Mouse (Mus musculus): ENCODE results near the gene Ppfia2. TPM values are rescaled to one million over a fixed set of nuclear protein-coding genes. Genes with fewer than 3 reads are reported as not detected.

The Ppfia2 gene
- under 1 TPM; 0.07 to 0.24 TPM for total RNA-seq (2021)
- long read RNA-seq, experiment 1 = 0 reads
- long read RNA-seq, experiment 2 = 0 reads

- DNase-seq (ENCODE audit: low spot score) = peak; percentile 1
Measured at GRCm38 (mm10) chr10:106469855-106470532, at the start of gene Ppfia2. Gene Ppfia2 (plus strand): TSS chr10:106470339.

- peak; percentile 1 for DNase-seq (ENCODE audit: low spot score)
Measured at GRCm38 (mm10) chr10:106468956-106469721, 1.0 kb upstream of the Ppfia2 start.

- no peak for DNase-seq (ENCODE audit: low spot score)
Measured at GRCm38 (mm10) chr10:106470533-106471205, 530 bp downstream of the Ppfia2 start.

- no peak for DNase-seq (ENCODE audit: low spot score)
Measured at GRCm38 (mm10) chr10:106509281-106510165, 39.4 kb downstream of the Ppfia2 start.

- no peak for DNase-seq (ENCODE audit: low spot score)
Measured at GRCm38 (mm10) chr10:106566036-106566435, 95.9 kb downstream of the Ppfia2 start.

- no peak for DNase-seq (ENCODE audit: low spot score)
Measured at GRCm38 (mm10) chr10:106585026-106585425, 114.9 kb downstream of the Ppfia2 start.

- DNase-seq (ENCODE audit: low spot score) = no peak
Measured at GRCm38 (mm10) chr10:106585476-106586080, 115.4 kb downstream of the Ppfia2 start.

GRCm38 (mm10) chr10:106587817-106588216, 117.7 kb downstream of the Ppfia2 start:
- no peak for DNase-seq (ENCODE audit: low spot score)

GRCm38 (mm10) chr10:106590944-106591343, 120.8 kb downstream of the Ppfia2 start:
- no peak for DNase-seq (ENCODE audit: low spot score)

- no peak for DNase-seq (ENCODE audit: low spot score)
Measured at GRCm38 (mm10) chr10:106596976-106597375, 126.8 kb downstream of the Ppfia2 start.

- DNase-seq (ENCODE audit: low spot score) = no peak
Measured at GRCm38 (mm10) chr10:106603319-106603898, 133.3 kb downstream of the Ppfia2 start.

GRCm38 (mm10) chr10:106609177-106609981, 139.2 kb downstream of the Ppfia2 start:
- no peak for DNase-seq (ENCODE audit: low spot score)

GRCm38 (mm10) chr10:106610222-106610621, 140.1 kb downstream of the Ppfia2 start:
- no peak for DNase-seq (ENCODE audit: low spot score)

- no peak for DNase-seq (ENCODE audit: low spot score)
Measured at GRCm38 (mm10) chr10:106618194-106618593, 148.1 kb downstream of the Ppfia2 start.

GRCm38 (mm10) chr10:106620952-106621351, 150.8 kb downstream of the Ppfia2 start:
- DNase-seq (ENCODE audit: low spot score) = no peak

- DNase-seq (ENCODE audit: low spot score) = no peak
Measured at GRCm38 (mm10) chr10:106623342-106623741, 153.2 kb downstream of the Ppfia2 start.

- no peak for DNase-seq (ENCODE audit: low spot score)
Measured at GRCm38 (mm10) chr10:106632171-106632935, 162.2 kb downstream of the Ppfia2 start.

GRCm38 (mm10) chr10:106633898-106634297, 163.8 kb downstream of the Ppfia2 start:
- DNase-seq (ENCODE audit: low spot score) = no peak

- DNase-seq (ENCODE audit: low spot score) = no peak
Measured at GRCm38 (mm10) chr10:106652276-106652675, 182.1 kb downstream of the Ppfia2 start.

Data from gastrocnemius, adult 18-20 months (tissue).